Mouse (Mus musculus) MEL (cell line): ENCODE results near the gene Cpeb1. TPM values are rescaled to one million over a fixed set of nuclear protein-coding genes. Genes with fewer than 3 reads are reported as not detected.
A peak's percentile ranks its signal among the peaks of the same experiment; 100 is the strongest.

ENCODE experiments used
- DNase-seq: peaks from one replicate; pipeline ENCODE4 v3.0.0; 2011; ENCODE audit warnings: low read depth, low spot score
- H3K27ac ChIP-seq: 2 replicates; pipeline ENCODE4 v1.5.1; 2012; ENCODE audit warnings: low read depth, mild to moderate bottlenecking, control low read depth, low read length, moderate library complexity; ENCODE audit not compliant: control insufficient read depth
- H3K27me3 ChIP-seq, 2 experiments: fragments of 150-350 bp in 1 of 2; sonication (generic) in 1 of 2; 2 replicates each; pipeline ENCODE4 v1.6.1; 2012; ENCODE audit warnings: low read length in 2 of 2, mild to moderate bottlenecking in 2 of 2, improper control_type of control experiment in 1 of 2, moderate library complexity in 1 of 2; ENCODE audit not compliant: insufficient read depth in 2 of 2, control insufficient read depth in 1 of 2
- H3K36me3 ChIP-seq, 2 experiments: 2 replicates each; pipeline ENCODE4 v1.6.1; 2012 to 2014; ENCODE audit warnings: low read length in 2 of 2, improper control_type of control experiment in 1 of 2, inconsistent platforms in 1 of 2, mild to moderate bottlenecking in 1 of 2; ENCODE audit not compliant: insufficient read depth in 2 of 2, control insufficient read depth in 1 of 2
- H3K4me1 ChIP-seq, 2 experiments: fragments of 150-350 bp in 1 of 2; sonication (generic) in 1 of 2; 2 replicates each; pipeline ENCODE4 v1.6.1; 2012; ENCODE audit warnings: low read length in 2 of 2, improper control_type of control experiment in 1 of 2, mild to moderate bottlenecking in 1 of 2; ENCODE audit not compliant: insufficient read depth in 2 of 2, control insufficient read depth in 1 of 2
- H3K4me3 ChIP-seq, 2 experiments: fragments of 150-350 bp in 1 of 2; sonication (generic) in 1 of 2; 2 replicates each; pipeline ENCODE4 v1.5.1; 2012; ENCODE audit warnings: low read depth in 2 of 2, low read length in 2 of 2, mild to moderate bottlenecking in 2 of 2, moderate library complexity in 2 of 2, control low read depth in 1 of 2, improper control_type of control experiment in 1 of 2; ENCODE audit not compliant: control insufficient read depth in 1 of 2, insufficient read depth in 1 of 2
- H3K79me2 ChIP-seq: 2 replicates; pipeline ENCODE4 v1.6.1; 2012; ENCODE audit warnings: mild to moderate bottlenecking, low read length, moderate library complexity; ENCODE audit not compliant: control insufficient read depth, poor library complexity, insufficient read depth
- H3K9ac ChIP-seq: 2 replicates; pipeline ENCODE4 v1.6.1; 2012; ENCODE audit warnings: low read depth, mild to moderate bottlenecking, control low read depth, low read length, moderate library complexity; ENCODE audit not compliant: control insufficient read depth, poor library complexity, severe bottlenecking
- H3K9me3 ChIP-seq: fragments of 150-350 bp; sonication (generic); replicated peaks from 2 replicates; pipeline ENCODE4 v1.6.1; 2012; ENCODE audit warnings: mild to moderate bottlenecking, low read length, improper control_type of control experiment, moderate library complexity; ENCODE audit not compliant: insufficient read depth
- BHLHE40 ChIP-seq: IDR thresholded peaks from 2 replicates; pipeline ENCODE4 v1.6.1; 2012; ENCODE audit warnings: low read depth, mild to moderate bottlenecking, inconsistent platforms, low read length, improper control_type of control experiment, borderline replicate concordance
- CHD1 ChIP-seq: IDR thresholded peaks from 2 replicates; pipeline ENCODE4 v1.6.1; 2012; ENCODE audit warnings: low read depth, mild to moderate bottlenecking, inconsistent platforms, low read length, improper control_type of control experiment
- CHD2 ChIP-seq: IDR thresholded peaks from 2 replicates; pipeline ENCODE4 v1.6.1; 2011; ENCODE audit warnings: low read length, improper control_type of control experiment
- ETS1 ChIP-seq: IDR thresholded peaks from 2 replicates; pipeline ENCODE4 v1.6.1; 2012; ENCODE audit warnings: low read depth, mild to moderate bottlenecking, inconsistent platforms, low read length, improper control_type of control experiment, moderate library complexity
- GABPA ChIP-seq: IDR thresholded peaks from 2 replicates; pipeline ENCODE4 v1.6.1; 2012; ENCODE audit warnings: low read depth, mild to moderate bottlenecking, inconsistent platforms, low read length, improper control_type of control experiment, moderate library complexity
- MAX ChIP-seq: IDR thresholded peaks from 2 replicates; pipeline ENCODE4 v1.6.1; 2011; ENCODE audit warnings: low read length, improper control_type of control experiment
- MAZ ChIP-seq: IDR thresholded peaks from 2 replicates; pipeline ENCODE4 v1.6.1; 2012; ENCODE audit warnings: low read depth, mild to moderate bottlenecking, inconsistent platforms, low read length, improper control_type of control experiment
- MEF2A ChIP-seq: IDR thresholded peaks from 2 replicates; pipeline ENCODE4 v1.6.1; 2014; ENCODE audit warnings: low read depth, mild to moderate bottlenecking, inconsistent platforms, low read length, improper control_type of control experiment; ENCODE audit not compliant: poor library complexity, insufficient replicate concordance, severe bottlenecking; ENCODE audit errors: extremely low read depth
- MXI1 ChIP-seq: IDR thresholded peaks from 2 replicates; pipeline ENCODE4 v1.6.1; 2011; ENCODE audit warnings: mild to moderate bottlenecking, low read depth, low read length, improper control_type of control experiment
- MYB ChIP-seq: IDR thresholded peaks from 2 replicates; pipeline ENCODE4 v1.6.1; 2011; ENCODE audit warnings: mild to moderate bottlenecking, low read depth, low read length, improper control_type of control experiment
- MYC ChIP-seq: IDR thresholded peaks from 2 replicates; pipeline ENCODE4 v1.6.1; 2011; ENCODE audit warnings: low read depth, mild to moderate bottlenecking, low read length, improper control_type of control experiment, moderate library complexity
- NELFE ChIP-seq: IDR thresholded peaks from 2 replicates; pipeline ENCODE4 v1.6.1; 2011; ENCODE audit warnings: low read depth, low read length, improper control_type of control experiment
- NRF1 ChIP-seq: IDR thresholded peaks from 2 replicates; pipeline ENCODE4 v1.6.1; 2014; ENCODE audit warnings: low read depth, mild to moderate bottlenecking, inconsistent platforms, low read length, improper control_type of control experiment, moderate library complexity; ENCODE audit not compliant: poor library complexity, insufficient read depth, severe bottlenecking
- POLR2A ChIP-seq, 2 experiments: IDR thresholded peaks; 2 replicates each; pipeline ENCODE4 v1.6.1; 2011 to 2012; ENCODE audit warnings: low read length in 2 of 2, mild to moderate bottlenecking in 2 of 2, control low read depth in 1 of 2, improper control_type of control experiment in 1 of 2, low read depth in 1 of 2, moderate library complexity in 1 of 2; ENCODE audit not compliant: control insufficient read depth in 1 of 2, insufficient read depth in 1 of 2, poor library complexity in 1 of 2
- POLR2AphosphoS2 ChIP-seq: IDR thresholded peaks from 2 replicates; pipeline ENCODE4 v1.6.1; 2011; ENCODE audit warnings: low read length, improper control_type of control experiment
- RAD21 ChIP-seq: IDR thresholded peaks from 2 replicates; pipeline ENCODE4 v1.6.1; 2011; ENCODE audit warnings: mild to moderate bottlenecking, low read depth, low read length, improper control_type of control experiment
- RCOR1 ChIP-seq: IDR thresholded peaks from 2 replicates; pipeline ENCODE4 v1.6.1; 2012; ENCODE audit warnings: low read depth, mild to moderate bottlenecking, inconsistent platforms, low read length, improper control_type of control experiment
- SIN3A ChIP-seq: IDR thresholded peaks from 2 replicates; pipeline ENCODE4 v1.6.1; 2012; ENCODE audit warnings: low read length, improper control_type of control experiment, inconsistent platforms
- SMC3 ChIP-seq: IDR thresholded peaks from 2 replicates; pipeline ENCODE4 v1.6.1; 2011; ENCODE audit warnings: low read depth, low read length, improper control_type of control experiment
- TCF12 ChIP-seq: IDR thresholded peaks from 2 replicates; pipeline ENCODE4 v1.6.1; 2014; ENCODE audit warnings: low read depth, mild to moderate bottlenecking, inconsistent platforms, low read length, improper control_type of control experiment, moderate library complexity
- UBTF ChIP-seq: IDR thresholded peaks from 2 replicates; pipeline ENCODE4 v1.6.1; 2012; ENCODE audit warnings: low read depth, mild to moderate bottlenecking, inconsistent platforms, low read length, improper control_type of control experiment, moderate library complexity, borderline replicate concordance; ENCODE audit not compliant: insufficient read depth
- USF1 ChIP-seq: IDR thresholded peaks from 2 replicates; pipeline ENCODE4 v1.6.1; 2014; ENCODE audit warnings: low read depth, mild to moderate bottlenecking, inconsistent platforms, low read length, improper control_type of control experiment, moderate library complexity
- USF2 ChIP-seq, 2 experiments: IDR thresholded peaks; 2 replicates each; pipeline ENCODE4 v1.6.1; 2011 to 2012; ENCODE audit warnings: improper control_type of control experiment in 2 of 2, low read length in 2 of 2, borderline replicate concordance in 1 of 2, inconsistent platforms in 1 of 2, low read depth in 1 of 2, mild to moderate bottlenecking in 1 of 2; ENCODE audit not compliant: insufficient read depth in 1 of 2
- ZC3H11A ChIP-seq: IDR thresholded peaks from 2 replicates; pipeline ENCODE4 v1.6.1; 2012; ENCODE audit warnings: low read depth, mild to moderate bottlenecking, inconsistent platforms, low read length, improper control_type of control experiment
- ZKSCAN1 ChIP-seq: IDR thresholded peaks from 2 replicates; pipeline ENCODE4 v1.6.1; 2012; ENCODE audit warnings: low read depth, mild to moderate bottlenecking, inconsistent platforms, low read length, improper control_type of control experiment, moderate library complexity
- ZMIZ1 ChIP-seq: IDR thresholded peaks from 2 replicates; pipeline ENCODE4 v1.6.1; 2012; ENCODE audit warnings: low read depth, mild to moderate bottlenecking, inconsistent platforms, low read length, improper control_type of control experiment, moderate library complexity
- polyA plus RNA-seq, 2 experiments: library from polyadenylated mRNA; stranded (reverse) in 1 of 2; unstranded in 1 of 2; fragments of >175 nt in 1 of 2; fragments of >200 nt in 1 of 2; gene quantifications; 2 replicates each; pipeline versions ENCODE4 v1.2.1 to v1.2.4; 2012; ENCODE audit warnings: low replicate concordance in 2 of 2, low read depth in 1 of 2; ENCODE audit not compliant: insufficient read length in 2 of 2, insufficient read depth in 1 of 2, missing spikeins in 1 of 2
- total RNA-seq: library from RNA; depleted of rRNA; stranded (reverse); fragments of 300-350 nt; gene quantifications from 2 replicates; pipeline ENCODE4 v1.2.3, GENCODE M21; 2012

The Cpeb1 gene
- total and polyA plus RNA-seq, 3 experiments: not detected

DNA sequence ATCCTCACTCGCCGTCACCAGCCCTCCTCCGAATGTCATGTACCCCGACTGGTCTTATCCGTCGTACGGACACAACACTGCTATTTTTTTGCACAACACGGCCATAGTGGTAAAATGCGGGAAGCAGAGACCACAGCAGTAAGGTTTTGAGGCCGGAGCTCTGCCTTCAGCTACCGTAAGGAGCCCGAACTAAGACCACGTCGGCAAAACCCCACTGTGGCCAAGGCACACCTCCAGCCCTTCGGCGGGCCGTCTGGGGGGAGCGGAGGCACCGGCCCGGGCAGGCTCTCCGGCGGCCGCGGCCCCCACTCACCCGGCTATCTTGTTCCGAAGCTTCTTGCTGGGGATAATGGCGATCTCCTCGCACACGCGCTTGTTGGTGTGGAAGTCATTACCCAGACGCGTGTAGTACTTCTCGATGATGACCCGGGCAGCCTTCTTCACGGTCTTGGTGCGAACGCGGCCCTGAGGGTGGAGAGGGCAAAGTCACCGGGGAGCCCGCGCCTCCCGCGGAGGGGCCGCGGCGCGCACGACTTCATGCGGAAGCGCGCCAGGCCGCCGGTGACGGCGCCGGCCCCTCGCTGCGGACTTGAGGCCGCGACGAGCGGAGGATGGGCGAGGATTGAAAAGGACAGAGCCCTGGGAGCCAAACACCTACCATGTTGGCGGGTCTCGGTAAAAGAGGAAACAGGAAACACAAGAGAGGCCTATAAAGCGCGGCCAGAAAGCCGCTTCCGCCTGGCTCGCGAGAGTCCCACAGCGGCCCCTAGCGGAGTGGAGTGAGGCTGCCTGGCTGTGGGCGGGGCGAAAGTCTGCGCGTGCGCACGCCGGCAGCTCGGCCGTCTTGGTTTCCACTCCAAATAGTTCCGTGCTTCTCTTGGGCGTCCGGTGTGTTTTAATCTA is 110.5 kb downstream of the Cpeb1 start, which contains the start of gene Rps17 (continued):
- TF ChIP-seq NRF1: peak; percentile 89
- peak; percentile 26; the same call in 1 of the 2 replicates for TF ChIP-seq GABPA
- peak; percentile 81 for TF ChIP-seq POLR2AphosphoS2

GRCm38 (mm10) chr7:81343831-81344230 is 111.4 kb downstream of the Cpeb1 start:
- peaks cover 11 to 18% of the 10 kb centered on the region in 2 experiments for H3K36me3 ChIP-seq
- H3K9ac ChIP-seq: peak overlapping the region; percentile 99
- H3K4me3 ChIP-seq: peak overlapping the region; percentile 95 to 100
- no peaks in the 10 kb centered on the region for H3K27me3 ChIP-seq
- H3K9me3 ChIP-seq: no peaks in the 10 kb centered on the region
- no peak for TF ChIP-seq MAX
- TF ChIP-seq MXI1: peak; percentile 31; the same call in 1 of the 2 replicates
- no peak for TF ChIP-seq CHD1
- TF ChIP-seq TCF12: no peak
- no peak for TF ChIP-seq UBTF
- TF ChIP-seq POLR2A (IDR thresholded peaks at IDR 0.05; ENCODE audit: control insufficient read depth in 1 of 2, insufficient read depth in 1 of 2, low read depth in 1 of 2, low read length in 2 of 2, poor library complexity in 1 of 2): peak in 1 of 2 experiments; percentile 18; a peak in 1 of 4 replicates
- no peak for TF ChIP-seq SMC3
- no peak for TF ChIP-seq BHLHE40
- TF ChIP-seq USF1: no peak
- no peak for TF ChIP-seq RCOR1
- peaks cover 32% of the 10 kb centered on the region for H3K79me2 ChIP-seq
- H3K4me1 ChIP-seq: peaks cover 1 to 8% of the 10 kb centered on the region in 2 experiments; a peak in 3 of 4 replicates
- peak overlapping the region; percentile 85 for H3K27ac ChIP-seq
- DNase-seq: peak; percentile 62

DNA sequence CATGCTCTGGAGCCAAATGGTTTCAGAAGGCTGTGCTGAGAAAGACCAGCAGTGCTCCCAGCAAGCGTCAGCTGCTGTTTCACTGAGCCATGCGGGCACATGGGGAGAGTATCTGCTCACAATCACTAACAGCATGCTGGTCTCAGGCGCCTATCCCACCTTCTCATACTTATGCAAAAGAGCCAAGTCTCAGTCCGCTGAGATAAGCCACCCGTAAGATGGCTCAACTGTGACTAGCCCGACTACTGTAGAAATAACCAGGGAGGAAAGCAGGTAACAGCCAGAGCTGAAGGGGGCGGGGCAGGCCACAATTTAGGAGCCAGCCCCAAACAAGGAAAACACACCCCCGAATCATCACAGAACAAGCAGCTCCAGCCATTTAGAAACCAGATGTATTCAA is 111.9 kb downstream of the Cpeb1 start:
- peak; percentile 69 for DNase-seq
- peak overlapping the region; percentile 95 to 100 for H3K4me3 ChIP-seq
- no peaks in the 10 kb centered on the region for H3K9me3 ChIP-seq
- H3K9ac ChIP-seq: peak overlapping the region; percentile 99
- peaks cover 32% of the 10 kb centered on the region for H3K79me2 ChIP-seq
- H3K27me3 ChIP-seq: no peaks in the 10 kb centered on the region
- peaks cover 11 to 18% of the 10 kb centered on the region in 2 experiments for H3K36me3 ChIP-seq
- peak overlapping the region; percentile 22 for H3K27ac ChIP-seq
- H3K4me1 ChIP-seq: peaks cover 1 to 8% of the 10 kb centered on the region in 2 experiments; a peak in 3 of 4 replicates
- TF ChIP-seq RAD21: no peak
- no peak for TF ChIP-seq MYB
- TF ChIP-seq ZMIZ1: no peak
- TF ChIP-seq UBTF: no peak
- no peak for TF ChIP-seq MAZ
- no peak for TF ChIP-seq MEF2A
- TF ChIP-seq CHD2: no peak
- TF ChIP-seq TCF12: no peak
- no peak for TF ChIP-seq BHLHE40
- no peak for TF ChIP-seq USF1
- TF ChIP-seq SIN3A: peak; percentile 64
- TF ChIP-seq USF2 (IDR thresholded peaks at IDR 0.05; ENCODE audit: borderline replicate concordance in 1 of 2, insufficient read depth in 1 of 2, low read depth in 1 of 2, low read length in 2 of 2): no peak
- TF ChIP-seq ZC3H11A: no peak
- no peak for TF ChIP-seq ZKSCAN1
- TF ChIP-seq MYC: 0 out of 2 replicates have a peak, but pooled peaks have one; percentile 48
- TF ChIP-seq SMC3: no peak
- no peak for TF ChIP-seq ETS1
- TF ChIP-seq CHD1: no peak
- no peak for TF ChIP-seq NRF1
- TF ChIP-seq NELFE: no peak
